Mouse (Mus musculus) CH12.LX (cell line): ENCODE results near the gene Zscan4-ps3.
"Not testable (repeated sequence)": the region's sequence is repeated elsewhere in the genome, so short reads cannot be mapped to it uniquely, and the experiment has no call there.

Source experiments
- CHD2 ChIP-seq: IDR thresholded peaks from 2 replicates; pipeline ENCODE4 v1.6.1; 2011; ENCODE audit warnings: low read length, improper control_type of control experiment
- CTCF ChIP-seq, 2 experiments: IDR thresholded peaks in 1 of 2; conservative IDR thresholded peaks in 1 of 2; 2 replicates each; pipeline ENCODE4 v1.5.1; 2011 to 2012; ENCODE audit warnings: low read depth in 2 of 2, low read length in 2 of 2, improper control_type of control experiment in 1 of 2, inconsistent platforms in 1 of 2, mild to moderate bottlenecking in 1 of 2, moderate library complexity in 1 of 2
- GABPA ChIP-seq: IDR thresholded peaks from 2 replicates; pipeline ENCODE4 v1.6.1; 2012; ENCODE audit warnings: low read depth, low read length, improper control_type of control experiment, inconsistent platforms; ENCODE audit not compliant: insufficient replicate concordance
- MAX ChIP-seq: IDR thresholded peaks from 2 replicates; pipeline ENCODE4 v1.6.1; 2011; ENCODE audit warnings: low read length, improper control_type of control experiment
- MEF2A ChIP-seq: IDR thresholded peaks from 2 replicates; pipeline ENCODE4 v1.6.1; 2014; ENCODE audit warnings: low read depth, mild to moderate bottlenecking, inconsistent platforms, low read length, improper control_type of control experiment, borderline replicate concordance
- POLR2A ChIP-seq: IDR thresholded peaks from 2 replicates; pipeline ENCODE4 v1.6.1; 2011; ENCODE audit warnings: low read depth, mild to moderate bottlenecking, improper control_type of control experiment, low read length
- SIN3A ChIP-seq: IDR thresholded peaks from 2 replicates; pipeline ENCODE4 v1.6.1; 2012; ENCODE audit warnings: low read length, improper control_type of control experiment, inconsistent platforms
- ZKSCAN1 ChIP-seq: IDR thresholded peaks from 2 replicates; pipeline ENCODE4 v1.6.1; 2012; ENCODE audit warnings: low read depth, inconsistent platforms, low read length, improper control_type of control experiment, borderline replicate concordance

DNA sequence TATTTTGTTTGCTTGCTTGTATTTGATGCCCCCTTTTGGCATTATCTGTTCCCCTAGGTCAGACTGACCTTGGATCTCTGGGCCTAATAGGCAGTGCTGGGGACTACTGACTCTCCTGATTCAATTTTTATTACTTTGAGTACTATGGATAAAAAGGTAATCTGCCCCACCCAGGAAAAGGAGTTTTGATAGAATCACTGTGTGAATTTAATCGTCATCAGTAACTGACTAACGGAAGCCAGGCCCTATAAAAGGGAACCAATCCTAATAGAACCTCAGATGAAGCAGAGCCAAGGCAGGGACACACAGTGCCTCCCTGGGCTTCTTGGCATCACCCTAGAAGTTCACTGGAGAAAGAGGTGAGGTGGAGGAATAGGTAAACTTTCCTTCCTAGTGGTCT lies at the start of gene Zscan4-ps3:
- not testable (repeated sequence) for TF ChIP-seq CTCF (conservative IDR thresholded peaks at IDR 0.05 in 1 of 2, IDR thresholded peaks at IDR 0.05 in 1 of 2; ENCODE audit: low read depth in 2 of 2, low read length in 2 of 2); MEF2A; SIN3A; CHD2; ZKSCAN1; POLR2A; GABPA; MAX
